Mouse (Mus musculus): Measurements from ENCODE around the gene P4ha2.

The P4ha2 gene

DNA sequence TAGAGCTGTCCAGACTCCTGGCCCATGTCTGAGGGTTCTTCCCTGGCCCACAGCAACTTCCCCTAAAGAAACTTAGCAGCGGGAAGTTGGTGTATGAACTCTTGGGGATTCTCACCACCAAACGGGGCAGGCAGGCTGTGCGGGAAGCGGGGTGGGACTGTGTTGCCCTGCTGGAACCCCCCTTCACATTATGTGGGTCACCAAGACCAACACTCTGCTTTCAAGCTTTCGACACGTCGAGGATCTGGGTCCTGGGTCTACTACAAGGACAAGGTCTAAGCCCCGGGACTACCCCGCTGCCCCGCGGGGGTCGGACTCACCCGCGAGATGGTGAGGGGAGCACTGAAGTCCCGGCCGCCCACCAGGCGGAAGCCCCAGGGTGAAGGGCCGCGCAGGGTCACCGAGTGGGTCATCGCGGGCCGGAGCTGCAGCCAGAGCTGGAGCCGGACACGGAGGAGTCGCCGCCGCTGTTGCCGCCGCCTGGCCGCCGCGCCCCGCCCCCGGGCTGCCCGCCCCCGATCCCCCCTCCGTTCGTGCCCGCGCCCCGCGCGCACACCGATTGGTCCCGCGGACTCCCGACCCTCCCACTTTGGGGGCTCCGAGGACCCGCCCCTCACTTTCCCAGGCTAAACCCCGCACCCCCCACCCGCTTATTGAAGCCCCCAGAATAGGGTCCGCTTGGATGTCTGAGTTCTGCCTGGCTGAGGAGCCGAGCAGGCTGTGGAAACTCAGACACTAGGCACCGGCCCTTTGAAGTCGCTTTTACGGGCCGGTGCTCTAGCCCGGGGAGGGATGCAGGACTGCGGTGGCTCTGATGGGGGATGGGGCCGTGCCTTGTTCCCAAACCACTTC is 31.1 kb upstream of the P4ha2 start, which contains the start of gene Pdlim4:
Gene Pdlim4 (minus strand): TSS at position 495 of the 852 bp plus-strand sequence.
- DNase-seq (ENCODE audit: low read depth), result no peak

DNA sequence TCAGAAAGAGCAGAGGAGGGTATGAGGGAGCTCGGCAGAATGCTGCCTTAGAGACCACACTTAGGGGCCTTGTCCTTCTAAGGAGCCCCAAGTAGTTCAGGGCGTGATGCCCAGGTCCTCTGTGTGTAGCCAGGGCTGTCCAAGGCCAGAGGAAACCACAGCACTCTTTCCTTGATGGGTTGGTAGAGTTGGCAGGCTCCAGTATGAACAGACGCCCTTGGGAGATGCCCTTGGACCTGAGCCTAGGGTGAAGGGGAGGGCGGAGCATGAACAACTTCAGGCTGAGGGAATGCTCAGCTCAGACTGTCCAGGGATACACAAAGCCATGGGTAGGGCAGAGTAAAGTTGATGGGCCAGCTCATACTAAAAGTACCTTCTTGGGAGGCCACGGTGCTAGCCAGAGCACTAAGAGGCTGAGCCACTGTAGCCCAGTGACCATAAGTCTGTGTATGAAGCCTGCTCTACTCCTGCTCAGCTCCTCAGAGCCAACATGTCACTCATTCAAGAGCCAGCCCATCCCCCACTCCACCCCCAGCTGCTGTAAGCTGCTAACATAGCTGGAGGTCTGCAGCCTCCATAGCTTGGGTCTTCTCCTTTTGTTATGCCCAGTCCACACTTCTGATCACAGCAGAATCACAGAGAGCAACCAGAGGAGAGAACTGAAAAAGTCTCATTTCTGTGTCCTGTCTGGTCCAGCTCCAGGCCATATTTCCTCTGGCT is 28.0 kb upstream of the P4ha2 start:
- DNase-seq (ENCODE audit: low read depth), result no peak

DNA sequence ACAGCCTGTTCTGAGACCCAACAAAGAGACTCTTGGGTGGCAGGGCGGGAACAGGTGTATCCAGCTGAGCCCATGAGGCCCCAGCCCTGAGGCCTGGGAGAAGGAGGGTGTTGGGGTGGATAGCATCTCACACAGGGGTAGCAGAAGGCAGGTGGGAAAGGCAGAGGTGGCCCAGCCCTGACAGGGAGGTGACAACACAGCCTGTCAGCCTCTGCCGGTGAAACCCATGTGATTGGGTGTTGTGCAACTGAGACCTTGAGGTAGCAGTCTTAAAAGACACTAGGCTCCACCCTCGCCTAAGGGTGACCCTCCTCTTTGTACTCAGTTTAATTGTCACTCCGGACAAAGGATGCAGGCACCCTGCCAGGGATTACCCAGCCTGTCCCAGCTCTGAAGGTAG is 26.6 kb upstream of the P4ha2 start:
- DNase-seq (ENCODE audit: low read depth), result no peak

DNA sequence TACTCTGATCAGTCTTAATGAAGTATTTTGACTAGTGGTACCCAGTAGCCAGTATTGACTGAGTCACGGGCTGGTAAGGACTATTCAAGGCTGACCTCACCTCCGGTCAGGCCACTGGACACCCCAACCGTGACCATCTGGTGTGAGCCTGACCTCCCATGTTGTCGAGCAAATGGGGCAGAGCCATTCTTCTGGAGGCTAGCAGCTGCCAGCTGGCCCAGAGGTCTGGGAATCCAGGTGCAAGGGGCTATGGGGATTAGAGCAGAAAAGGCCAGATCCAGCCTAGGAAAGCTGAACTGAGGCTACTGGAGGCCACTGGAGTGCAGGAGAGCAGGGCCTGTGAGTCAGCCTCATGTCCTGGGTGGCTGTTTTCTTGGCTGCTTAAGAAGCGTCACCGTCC is 24.5 kb upstream of the P4ha2 start:
- DNase-seq (ENCODE audit: low read depth), result no peak

DNA sequence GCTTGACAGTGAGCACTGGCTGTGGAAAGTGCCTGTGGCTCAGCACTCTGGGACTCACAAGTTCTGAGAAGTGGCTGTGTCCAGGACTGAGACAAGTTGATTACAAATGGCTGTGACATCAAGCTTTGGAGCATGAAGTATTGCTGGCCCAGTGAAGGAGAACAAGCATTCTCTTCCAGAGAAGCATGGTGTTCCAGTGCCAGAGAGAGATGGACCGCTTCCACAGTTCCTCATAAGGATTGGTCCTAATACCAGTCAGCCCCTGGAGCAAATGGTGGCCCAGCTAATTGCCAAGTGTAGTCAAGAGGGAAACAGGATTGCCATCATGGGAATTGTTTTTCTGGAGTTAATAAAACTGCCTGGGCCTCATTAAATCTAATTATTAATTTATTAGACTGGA is 23.8 kb upstream of the P4ha2 start:
- DNase-seq (ENCODE audit: low read depth), result no peak

DNA sequence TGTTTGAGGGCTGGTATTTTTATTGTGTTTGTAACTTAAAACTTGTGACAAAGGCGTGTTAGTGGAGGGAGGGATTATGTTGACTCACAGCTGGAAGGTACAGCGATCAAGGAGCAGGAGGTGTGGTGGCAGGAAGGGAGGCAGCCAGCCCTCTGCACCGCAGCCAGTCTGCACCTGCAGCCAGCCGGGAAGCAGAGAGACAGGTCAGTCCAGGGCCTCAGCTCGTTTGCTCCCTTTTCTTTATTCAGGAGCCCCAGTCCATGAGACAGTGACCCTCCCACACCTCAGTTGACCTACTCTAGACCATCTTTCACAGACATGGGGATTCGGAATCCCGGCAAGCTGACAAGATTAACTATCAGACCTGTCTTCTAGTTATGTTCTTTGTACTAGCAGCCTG is 19.5 kb upstream of the P4ha2 start:
- no peak for DNase-seq (ENCODE audit: low read depth)

DNA sequence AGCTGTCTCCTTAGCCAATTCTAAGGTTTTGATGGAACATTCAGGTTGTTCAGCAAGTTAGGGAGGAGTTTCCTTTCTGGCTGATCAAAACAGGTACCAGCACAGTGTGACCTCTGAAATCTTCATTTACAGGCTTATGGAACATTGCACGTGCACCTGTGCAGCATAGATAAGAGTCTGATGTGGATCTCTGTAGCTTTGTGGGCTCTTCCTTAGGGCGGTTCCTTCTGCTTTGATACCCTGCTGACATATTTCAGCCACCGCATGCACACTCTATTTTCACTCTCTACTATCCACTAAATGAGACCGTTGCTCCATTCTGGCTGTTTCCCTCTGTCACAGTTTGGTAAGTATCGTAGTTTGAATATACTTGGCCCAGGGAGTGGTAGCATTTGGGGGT is 17.2 kb upstream of the P4ha2 start:
- no peak for DNase-seq (ENCODE audit: low read depth)

DNA sequence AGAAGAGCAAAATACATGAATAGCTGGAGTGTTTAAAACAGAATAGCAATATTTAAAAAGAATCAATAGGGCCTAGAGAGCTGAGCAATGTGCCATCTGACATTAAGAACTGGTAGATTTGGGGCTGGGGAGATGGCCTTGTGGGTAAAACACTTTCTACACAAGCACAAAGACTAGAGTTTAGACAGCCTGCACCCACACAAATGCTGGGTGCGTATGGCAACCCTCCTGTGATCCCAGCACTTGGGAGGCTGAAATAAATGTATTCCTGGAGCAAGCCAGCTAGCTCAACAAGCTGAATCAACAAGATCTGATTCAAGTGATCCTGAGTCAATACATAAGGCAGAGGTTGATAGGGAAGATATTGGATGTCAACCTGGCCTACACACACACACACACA is 14.9 kb upstream of the P4ha2 start:
- DNase-seq (ENCODE audit: low read depth), result no peak

DNA sequence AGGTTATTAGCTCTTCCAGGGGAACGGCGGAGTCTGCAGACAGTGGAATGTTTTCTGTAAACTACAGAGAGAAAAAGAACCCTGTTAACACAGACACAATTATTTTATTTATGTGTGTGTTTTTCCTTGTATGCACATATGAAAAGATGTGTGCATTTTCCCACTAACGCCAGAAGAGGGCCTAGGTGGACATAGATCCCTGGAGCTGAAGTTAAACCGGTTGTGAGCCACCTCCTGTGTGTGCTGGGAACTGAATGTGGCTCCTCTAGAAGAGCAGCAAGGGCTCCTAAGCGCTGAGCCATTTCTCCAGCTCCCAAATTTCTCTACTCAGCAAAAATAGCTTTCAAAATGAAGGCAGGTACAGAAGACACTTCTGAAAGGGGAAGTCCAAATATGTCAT is 14.1 kb upstream of the P4ha2 start:
- DNase-seq (ENCODE audit: low read depth), result no peak

DNA sequence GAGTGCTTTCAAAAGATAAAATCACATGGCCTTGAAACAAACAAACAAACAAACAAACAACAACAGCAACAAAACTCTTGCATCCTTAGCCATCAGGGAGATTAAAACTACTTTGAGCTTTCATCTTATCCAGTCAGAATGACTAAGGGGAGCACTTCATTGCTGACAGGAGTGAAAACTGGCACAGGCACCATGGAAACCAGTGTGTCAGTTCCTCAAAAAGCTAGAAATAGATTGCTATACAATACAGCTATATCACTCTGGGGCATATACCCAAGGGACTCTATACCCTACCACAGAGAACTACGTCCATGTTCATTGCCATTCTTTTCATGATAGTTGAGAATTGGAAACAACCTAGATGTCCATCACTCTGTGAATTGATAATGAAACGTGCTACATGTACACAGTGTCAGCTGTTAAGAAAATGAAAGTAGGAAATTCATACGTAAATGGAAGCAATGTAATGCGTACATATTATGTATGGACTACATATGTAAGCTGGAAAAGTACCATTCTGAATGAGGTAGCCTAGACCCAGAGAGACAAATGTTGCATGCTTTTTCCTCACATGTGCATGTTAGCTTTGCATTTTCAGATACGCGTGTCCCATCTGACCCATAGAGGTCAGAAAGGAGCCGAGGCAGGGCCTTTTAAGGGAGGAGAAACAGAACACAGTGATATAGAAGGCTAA is 11.5 kb upstream of the P4ha2 start:
- no peak for DNase-seq (ENCODE audit: low read depth)

DNA sequence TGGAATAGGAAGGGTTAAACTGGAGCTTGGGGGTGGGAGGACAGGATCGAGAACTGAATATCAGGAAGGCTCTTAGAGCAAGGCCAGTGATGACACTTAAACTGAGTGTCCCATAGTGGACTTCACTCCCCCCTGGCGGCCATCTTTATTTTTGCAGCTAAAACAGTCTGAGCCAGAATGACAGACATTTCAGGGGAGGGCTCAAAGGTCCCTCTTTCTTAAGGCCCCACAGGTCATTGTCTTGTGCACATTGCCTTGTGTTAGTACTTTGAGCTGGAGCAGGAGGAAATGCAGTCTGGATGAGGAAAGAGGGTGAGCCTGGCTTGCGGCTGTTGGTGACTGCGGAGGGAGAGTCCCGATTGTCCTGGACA is 11.0 kb upstream of the P4ha2 start:
- peak; percentile 74 for DNase-seq (ENCODE audit: low read depth)

DNA sequence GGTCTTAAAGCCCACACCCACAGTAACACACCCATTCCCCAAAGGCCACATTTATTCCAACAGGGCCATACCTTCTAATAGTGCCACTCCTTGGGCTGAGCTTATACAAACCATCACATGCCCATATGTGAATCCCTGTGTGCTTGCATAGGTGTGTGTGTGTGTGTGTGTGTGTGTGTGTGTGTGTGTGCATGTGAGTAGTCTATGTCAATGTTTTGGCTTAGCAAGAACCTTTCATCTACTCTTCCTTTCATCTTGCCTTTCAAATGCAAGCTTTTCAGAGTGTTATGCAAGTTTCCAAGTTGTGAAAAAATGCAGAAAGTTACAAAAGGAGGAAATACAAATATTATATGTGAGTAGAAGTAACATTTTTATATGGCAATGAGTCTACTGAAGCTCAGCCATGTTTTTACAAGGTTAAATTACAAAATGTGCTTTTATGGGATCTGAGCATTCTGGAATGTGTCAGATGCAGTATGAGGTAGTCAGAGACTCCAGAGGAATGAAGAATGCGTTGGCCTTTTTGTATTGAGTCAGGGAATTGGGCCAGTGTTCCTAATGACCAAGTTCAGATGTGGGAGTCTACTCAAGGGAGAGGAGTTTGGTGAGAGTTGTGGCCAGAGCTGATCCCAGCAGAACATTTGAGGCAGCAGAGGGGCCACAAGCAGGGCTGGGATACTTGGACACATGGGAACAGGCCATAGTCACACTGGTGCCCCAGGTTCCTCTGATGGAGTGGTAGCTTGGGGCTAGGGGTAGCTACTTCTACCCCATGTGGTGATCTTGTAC is 9.6 kb upstream of the P4ha2 start:
- no peak for DNase-seq (ENCODE audit: low read depth)

DNA sequence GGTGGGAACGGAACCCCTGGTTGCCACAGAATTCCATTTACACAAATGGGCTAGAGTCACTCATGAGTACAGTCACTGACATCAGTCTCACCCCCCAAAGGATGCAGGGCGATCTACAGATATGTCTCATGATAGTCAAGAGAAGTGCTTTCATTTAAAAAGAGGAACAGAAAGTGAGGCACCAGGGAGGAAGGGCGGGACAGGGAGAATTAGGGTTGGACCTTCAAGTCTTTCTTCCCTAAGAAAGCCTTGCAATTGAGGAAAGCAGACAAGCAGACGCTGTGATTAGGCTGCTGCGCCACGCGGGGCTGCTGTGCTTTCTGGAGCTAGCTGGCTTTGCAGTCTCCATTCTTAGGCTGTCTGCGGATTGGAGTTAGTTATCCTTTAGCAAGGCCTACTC is 8.2 kb upstream of the P4ha2 start:
- no peak for DNase-seq (ENCODE audit: low read depth)

DNA sequence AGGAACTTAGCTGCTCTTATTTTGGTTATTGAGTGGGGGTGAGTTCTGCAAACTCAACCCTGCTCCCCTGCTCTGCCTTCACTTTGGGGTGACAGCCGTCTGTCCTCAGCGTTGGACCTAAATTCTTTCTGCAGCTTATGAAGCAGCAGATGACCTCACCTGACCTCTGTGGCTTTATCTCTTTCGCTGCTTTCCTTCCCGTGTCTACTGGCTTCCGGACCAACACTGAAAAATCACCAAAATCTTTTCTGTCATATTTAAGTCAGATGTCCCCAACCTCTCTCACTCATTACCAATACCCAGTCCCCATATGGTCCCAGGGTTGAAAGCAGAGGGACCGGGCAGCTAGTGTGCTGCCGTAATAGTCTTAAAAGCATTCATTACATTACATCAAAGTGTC is 7.7 kb upstream of the P4ha2 start:
- no peak for DNase-seq (ENCODE audit: low read depth)

DNA sequence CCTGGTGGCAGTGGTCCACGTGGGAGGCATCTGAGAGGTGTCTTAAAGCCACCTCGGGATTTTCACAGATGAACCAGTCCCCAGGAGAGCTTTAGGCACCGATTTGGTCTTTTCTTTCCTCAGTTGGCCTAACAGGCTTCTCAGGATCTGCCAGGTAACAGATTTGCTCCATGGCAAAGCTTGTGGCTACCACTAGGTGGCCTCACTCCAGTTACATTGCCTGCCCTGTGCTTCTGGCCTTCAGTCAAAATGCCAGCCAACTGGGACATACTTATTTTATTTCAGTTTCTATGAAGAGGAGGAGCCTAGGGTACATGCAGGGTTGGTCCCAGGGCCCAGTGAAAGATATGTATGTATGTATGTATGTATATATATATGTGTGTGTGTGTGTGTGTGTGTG is 6.9 kb upstream of the P4ha2 start:
- DNase-seq (ENCODE audit: low read depth), result no peak

DNA sequence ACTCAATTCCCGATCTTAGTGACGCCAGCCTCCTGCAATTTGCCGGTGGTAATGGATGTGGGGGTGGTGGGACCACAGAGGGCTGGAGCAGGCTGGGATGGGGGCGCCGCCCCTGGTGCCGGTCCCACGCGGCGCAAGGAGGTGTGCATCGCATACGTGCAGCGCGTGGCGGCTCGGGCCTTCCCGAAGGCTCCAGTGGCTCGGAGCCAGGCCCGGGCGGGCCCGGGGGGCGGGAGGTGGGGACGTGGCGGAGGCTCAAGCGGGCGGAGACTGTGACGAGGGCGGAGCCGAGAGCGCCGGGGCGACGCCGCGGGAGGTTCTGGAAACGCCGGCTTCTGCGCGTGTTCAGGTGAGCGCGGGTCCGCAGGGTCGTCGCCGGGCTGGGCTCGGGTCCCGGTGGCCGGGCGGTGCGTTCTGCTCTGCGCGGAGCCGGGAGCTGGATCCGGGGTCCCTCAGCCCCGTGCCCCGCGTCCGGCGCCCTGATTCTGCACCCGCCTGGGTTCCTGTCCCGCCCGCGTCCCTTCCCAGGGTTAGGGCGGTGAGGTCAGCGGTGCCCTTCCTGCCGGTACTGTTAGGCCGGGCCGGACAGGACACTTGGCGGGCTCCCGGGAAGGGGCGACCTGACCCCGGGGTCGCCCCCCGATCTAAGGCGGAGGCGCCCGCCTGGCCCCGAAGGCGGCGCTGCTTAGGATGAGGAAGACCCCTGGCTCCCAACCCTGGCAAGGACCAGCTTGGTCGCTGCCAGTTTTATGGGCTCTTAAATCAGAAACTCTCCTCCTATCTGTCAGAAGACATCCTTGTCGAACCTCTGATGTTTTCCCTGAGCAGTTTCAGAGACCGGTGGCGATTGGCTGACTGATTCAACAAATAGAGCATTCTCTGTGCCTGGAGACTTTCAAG is 1.0 kb downstream of the P4ha2 start:
- no peak for DNase-seq (ENCODE audit: low read depth)

DNA sequence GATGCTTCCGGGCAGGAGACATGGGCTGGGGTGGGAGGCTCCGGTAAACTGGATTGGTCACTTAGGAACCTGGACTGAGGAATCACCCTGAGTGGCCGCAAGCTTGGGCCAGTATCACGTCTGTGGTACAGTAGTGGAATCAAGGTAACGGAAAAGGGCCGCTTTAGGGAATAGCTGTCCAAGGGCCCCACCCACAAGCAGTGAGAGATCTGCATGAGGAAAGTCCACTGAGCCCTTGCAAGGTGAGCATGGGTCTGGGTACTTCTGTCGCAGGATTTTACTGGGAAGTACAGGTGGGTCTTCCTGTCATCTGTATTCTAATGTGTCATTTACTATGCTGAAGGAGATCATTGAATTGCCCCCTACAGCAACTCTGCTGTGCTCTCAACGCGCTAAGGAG is 1.8 kb downstream of the P4ha2 start:
- no peak for DNase-seq (ENCODE audit: low read depth)

DNA sequence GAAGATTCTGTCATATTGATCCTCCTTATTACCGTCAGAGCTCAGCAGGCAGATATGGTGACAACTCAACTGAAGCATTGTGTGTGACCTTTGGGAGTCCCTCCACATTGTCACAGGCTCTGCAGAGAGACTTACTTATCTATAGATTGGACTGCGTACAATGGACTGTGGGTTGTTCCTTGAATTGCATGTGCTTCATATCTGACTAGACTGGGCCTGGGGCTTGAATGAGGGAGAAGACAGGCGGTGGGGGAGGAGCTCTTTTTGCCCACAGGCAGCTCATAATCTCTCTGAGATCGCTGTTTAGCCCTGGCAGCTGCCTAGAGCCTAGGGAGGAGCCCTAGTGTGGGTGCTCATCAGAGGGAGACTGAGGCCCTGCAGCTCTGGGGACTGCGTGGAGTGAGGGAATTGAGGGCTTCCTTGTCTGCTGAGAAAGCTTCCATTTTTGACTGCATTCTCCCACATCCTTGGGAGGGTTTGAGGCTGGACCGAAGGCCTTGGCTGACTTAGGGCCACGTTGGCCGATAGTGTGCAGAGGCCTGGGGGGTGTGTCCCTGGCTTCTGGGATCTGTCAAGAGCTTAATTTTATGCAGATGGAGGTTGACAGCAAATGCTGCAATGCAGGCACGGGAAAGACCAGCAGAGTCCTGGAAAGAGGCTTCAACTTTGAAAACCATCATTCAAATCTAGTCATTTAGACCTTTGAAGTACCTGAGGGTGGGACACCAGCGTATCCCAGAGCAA is 3.0 kb downstream of the P4ha2 start:
- no peak for DNase-seq (ENCODE audit: low read depth)

DNA sequence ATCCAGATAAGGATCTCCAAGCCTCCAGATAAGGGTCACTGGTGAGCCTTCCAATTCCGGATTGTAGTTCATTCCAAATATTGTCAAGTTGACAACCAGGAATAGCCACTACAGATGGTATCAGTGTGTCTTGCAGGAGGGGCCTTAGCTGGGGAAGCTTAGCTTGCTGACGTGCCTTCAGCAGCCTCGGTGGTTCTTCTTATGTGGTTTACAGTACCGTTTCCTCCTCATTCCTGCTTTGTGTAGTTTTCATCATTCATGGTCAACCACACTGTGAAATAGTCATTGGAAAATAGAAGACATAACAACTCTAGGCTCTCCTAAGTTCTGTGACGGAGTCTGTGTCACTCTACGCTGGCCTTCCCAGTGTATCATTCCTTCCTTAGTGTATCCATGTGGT is 5.1 kb downstream of the P4ha2 start:
- DNase-seq (ENCODE audit: low read depth), result no peak

DNA sequence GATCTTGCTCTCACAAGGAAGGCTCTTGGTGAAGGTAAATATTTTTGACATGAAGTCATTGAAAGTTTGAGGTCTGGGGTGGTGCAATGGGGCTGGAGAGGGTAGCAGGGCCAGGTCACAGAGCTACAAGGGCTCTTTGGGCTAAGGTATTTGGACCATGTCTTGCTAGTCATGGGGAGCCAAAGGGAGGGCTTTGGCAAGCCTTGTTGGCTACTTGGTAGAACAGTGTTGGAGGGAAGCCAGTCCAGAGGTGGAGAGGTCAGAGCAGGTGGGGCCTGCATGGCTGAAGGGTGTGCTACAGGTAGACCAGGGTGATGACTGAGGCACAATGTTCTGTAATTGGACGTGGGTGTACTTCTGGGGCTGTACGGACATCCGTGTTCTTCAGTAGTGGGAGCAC is 6.8 kb downstream of the P4ha2 start:
- no peak for DNase-seq (ENCODE audit: low read depth)

DNA sequence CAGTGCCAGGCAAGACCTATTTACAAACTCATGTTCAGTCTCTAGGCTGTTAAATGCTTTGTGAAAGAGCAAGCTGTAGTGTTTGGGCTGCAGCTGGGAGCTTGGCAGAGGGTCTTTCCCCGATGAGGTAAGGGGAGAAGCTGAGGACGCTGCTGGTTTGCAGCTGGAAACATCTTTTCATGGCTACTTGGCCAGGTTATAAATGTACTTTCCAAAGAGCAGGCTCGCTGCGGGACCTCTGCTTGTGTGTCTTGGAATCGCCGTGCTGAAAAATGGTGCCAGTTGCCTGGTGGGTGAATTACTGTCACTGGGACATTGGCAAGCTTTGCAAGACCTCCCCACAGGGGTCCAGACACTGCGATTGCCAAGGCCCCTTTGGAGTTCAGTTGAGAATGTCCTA is 7.3 kb downstream of the P4ha2 start:
- no peak for DNase-seq (ENCODE audit: low read depth)
